Mouse (Mus musculus) forebrain, postnatal 0 days (tissue): Measurements from ENCODE around the gene Ifi27. TPM values are rescaled to one million over a fixed set of nuclear protein-coding genes. Genes with fewer than 3 reads are reported as not detected.
"Not testable (repeated sequence)": the region's sequence is repeated elsewhere in the genome, so short reads cannot be mapped to it uniquely, and the experiment has no call there.

Source experiments
- ATAC-seq: fragments of 200-750 bp; cut with Nextera tagmentation; 2 replicates; pipeline ENCODE4 v1.8.0; 2017; ENCODE audit warnings: mild to moderate bottlenecking, moderate library complexity
- DNase-seq: peaks from one replicate; pipeline ENCODE4 v3.0.0-alpha.2; 2015
- H3K27ac ChIP-seq: fragments of 300-500 bp; sonication (generic); 2 replicates; pipeline ENCODE4 v1.5.1; 2014; ENCODE audit warnings: low read depth, mild to moderate bottlenecking, antibody characterized with exemption, low read length, moderate library complexity, mixed read lengths
- H3K27me3 ChIP-seq: fragments of 300-500 bp; sonication (generic); 2 replicates; pipeline ENCODE4 v1.6.1; 2014; ENCODE audit warnings: mild to moderate bottlenecking, low read length, mixed read lengths; ENCODE audit not compliant: insufficient read depth
- H3K36me3 ChIP-seq: fragments of 300-500 bp; sonication (generic); 2 replicates; pipeline ENCODE4 v1.6.1; 2014; ENCODE audit warnings: mild to moderate bottlenecking, moderate library complexity; ENCODE audit not compliant: insufficient read depth
- H3K4me1 ChIP-seq: fragments of 300-500 bp; sonication (generic); 2 replicates; pipeline ENCODE4 v1.6.1; 2014; ENCODE audit warnings: antibody characterized with exemption; ENCODE audit not compliant: insufficient read depth
- H3K4me2 ChIP-seq: fragments of 300-500 bp; sonication (generic); 2 replicates; pipeline ENCODE4 v1.6.1; 2014; ENCODE audit warnings: low read depth, mild to moderate bottlenecking, moderate library complexity
- H3K4me3 ChIP-seq: fragments of 300-500 bp; sonication (generic); 2 replicates; pipeline ENCODE4 v1.5.1; 2014; ENCODE audit warnings: low read depth, low read length, mixed read lengths
- H3K9ac ChIP-seq: fragments of 300-500 bp; sonication (generic); 2 replicates; pipeline ENCODE4 v1.6.1; 2014; ENCODE audit warnings: mild to moderate bottlenecking
- H3K9me3 ChIP-seq: fragments of 300-500 bp; sonication (generic); 2 replicates; pipeline ENCODE4 v1.6.1; 2016; ENCODE audit warnings: low read length
- CTCF ChIP-seq: sonication (generic); IDR thresholded peaks from 2 replicates; pipeline ENCODE4 v1.5.1; 2016; ENCODE audit warnings: antibody characterized with exemption, control low read depth, low read depth
- WGBS: fragments of 180-500 bp; shearing (Covaris S2); extraction: QIAGEN DNeasy Blood & Tissue Kit; methylation state at CpG from one replicate; pipeline ENCODE4 v1.1.7; 2014; 5-methylcytosine and 5-hydroxymethylcytosine counted together
- polyA plus RNA-seq: library from polyadenylated mRNA; unstranded; fragments of >200 nt; fragmentation: Nextera tagmentation; extraction: Ambion mirVana; gene quantifications from 2 replicates; pipeline ENCODE4 v1.2.1, GENCODE M21; 2015
- total RNA-seq: library from RNA; depleted of rRNA; stranded (reverse); fragments of >200 nt; gene quantifications from 2 replicates; pipeline ENCODE4 v1.2.3, GENCODE M21; 2014; rRNA removed

The Ifi27 gene
- total and polyA plus RNA-seq, 2 experiments from 2014 or later = 19.1 to 22.1 TPM

- Histone ChIP-seq H3K4me1 (no peaks in the 10 kb centered on the region), H3K9ac (no peak overlapping the region), H3K9me3 (no peaks in the 10 kb centered on the region), H3K27ac (no peak overlapping the region), H3K36me3 (no peaks in the 10 kb centered on the region), H3K4me3 (no peak overlapping the region), H3K27me3 (no peaks in the 10 kb centered on the region), H3K4me2 (no peak overlapping the region)
- ATAC-seq (no peak), DNase-seq (no peak)
- WGBS = 77% methylated on average over 5 of the region's 5 CpGs
- TF ChIP-seq CTCF = no peak
Measured at GRCm38 (mm10) chr12:103481671-103482070, 47.7 kb downstream of the Ifi27 start.

- no peaks in the 10 kb centered on the region for H3K36me3 ChIP-seq
- H3K9ac ChIP-seq = no peak overlapping the region
- H3K9me3 ChIP-seq = no peaks in the 10 kb centered on the region
- WGBS = 83% methylated on average over 2 of the region's 2 CpGs
- H3K27ac ChIP-seq = no peak overlapping the region
- no peak for TF ChIP-seq CTCF
- H3K4me1 ChIP-seq = no peaks in the 10 kb centered on the region
- ATAC-seq (no peak), DNase-seq (no peak)
- no peak overlapping the region for H3K4me2 ChIP-seq
- no peaks in the 10 kb centered on the region for H3K27me3 ChIP-seq
- no peak overlapping the region for H3K4me3 ChIP-seq
Measured at GRCm38 (mm10) chr12:103482781-103483180, 48.8 kb downstream of the Ifi27 start.

- ATAC-seq, H3K9ac ChIP-seq, H3K4me3 ChIP-seq, DNase-seq, H3K27me3 ChIP-seq, H3K9me3 ChIP-seq, H3K36me3 ChIP-seq, H3K4me1 ChIP-seq, H3K4me2 ChIP-seq, H3K27ac ChIP-seq: not testable (repeated sequence)
- WGBS = 63% methylated on average over 9 of the region's 9 CpGs
Measured at GRCm38 (mm10) chr12:103484200-103484972, 50.4 kb downstream of the Ifi27 start.

- DNase-seq (no peak), ATAC-seq (no peak)
- Histone ChIP-seq H3K36me3 (no peaks in the 10 kb centered on the region), H3K27me3 (no peaks in the 10 kb centered on the region), H3K9me3 (no peaks in the 10 kb centered on the region), H3K4me3 (no peak overlapping the region), H3K4me2 (no peak overlapping the region), H3K9ac (no peak overlapping the region), H3K27ac (no peak overlapping the region), H3K4me1 (no peaks in the 10 kb centered on the region)
- TF ChIP-seq CTCF = no peak
- 89% methylated on average over 1 of the region's 1 CpGs for WGBS
Measured at GRCm38 (mm10) chr12:103486726-103487125, 52.7 kb downstream of the Ifi27 start.

- no peaks in the 10 kb centered on the region for H3K27me3 ChIP-seq
- no peak for ATAC-seq
- WGBS = 69% methylated on average over 4 of the region's 4 CpGs
- no peak overlapping the region for H3K4me2 ChIP-seq
- DNase-seq = no peak
- H3K9me3 ChIP-seq = no peaks in the 10 kb centered on the region
- no peak overlapping the region for H3K4me3 ChIP-seq
- no peak overlapping the region for H3K9ac ChIP-seq
- TF ChIP-seq CTCF = no peak
- H3K27ac ChIP-seq = no peak overlapping the region
- no peaks in the 10 kb centered on the region for H3K36me3 ChIP-seq
- no peaks in the 10 kb centered on the region for H3K4me1 ChIP-seq
Measured at GRCm38 (mm10) chr12:103487276-103487675, 53.3 kb downstream of the Ifi27 start.

GRCm38 (mm10) chr12:103487750-103488149, 53.7 kb downstream of the Ifi27 start:
- Histone ChIP-seq H3K4me2 (no peak overlapping the region), H3K27ac (no peak overlapping the region), H3K9me3 (no peaks in the 10 kb centered on the region), H3K36me3 (no peaks in the 10 kb centered on the region), H3K4me1 (no peaks in the 10 kb centered on the region), H3K27me3 (no peaks in the 10 kb centered on the region), H3K9ac (no peak overlapping the region), H3K4me3 (no peak overlapping the region)
- DNase-seq = no peak
- TF ChIP-seq CTCF = no peak
- WGBS = 77% methylated on average over 2 of the region's 2 CpGs
- no peak for ATAC-seq

Other genes with a start within 250 kb of the Ifi27 start
- gene Prima1, start 192.1 kb upstream of the Ifi27 start, total RNA-seq = 0.67 and 1.5 TPM in 2 replicates
- gene Prima1, start 192.1 kb upstream of the Ifi27 start, polyA plus RNA-seq = 0.69 and 0.72 TPM in 2 replicates
- gene Fam181a, start 123.2 kb upstream of the Ifi27 start, total RNA-seq = 10.0 and 10.7 TPM in 2 replicates
- gene Fam181a, start 123.2 kb upstream of the Ifi27 start, polyA plus RNA-seq = 6.9 and 9.1 TPM in 2 replicates
- gene Asb2, start 78.2 kb upstream of the Ifi27 start, total RNA-seq = 1.6 and 2.1 TPM in 2 replicates
- 1.5 and 1.6 TPM in 2 replicates for gene Asb2, start 78.2 kb upstream of the Ifi27 start, polyA plus RNA-seq
- 22.2 and 26.5 TPM in 2 replicates for gene Otub2, start 45.5 kb upstream of the Ifi27 start, total RNA-seq
- 18.9 and 21.3 TPM in 2 replicates for gene Otub2, start 45.5 kb upstream of the Ifi27 start, polyA plus RNA-seq
- 5.1 and 11.8 TPM in 2 replicates for gene 9330161L09Rik, start 26.4 kb upstream of the Ifi27 start, total RNA-seq
- 0.82 and 1.3 TPM in 2 replicates for gene 9330161L09Rik, start 26.4 kb upstream of the Ifi27 start, polyA plus RNA-seq
- 140 and 175 TPM in 2 replicates for gene Ddx24, start 8.4 kb upstream of the Ifi27 start, total RNA-seq
- 169 and 173 TPM in 2 replicates for gene Ddx24, start 8.4 kb upstream of the Ifi27 start, polyA plus RNA-seq
- gene Ifi27l2a, start 9.5 kb downstream of the Ifi27 start, total RNA-seq = 7.8 and 9.4 TPM in 2 replicates
- 10.2 and 16.4 TPM in 2 replicates for gene Ifi27l2a, start 9.5 kb downstream of the Ifi27 start, polyA plus RNA-seq
- gene Ifi27l2b, start 23.0 kb downstream of the Ifi27 start, total RNA-seq = not detected in 2 replicates
- gene Ifi27l2b, start 23.0 kb downstream of the Ifi27 start, polyA plus RNA-seq = not detected in 2 replicates
- 9.9 and 12.4 TPM in 2 replicates for gene Ppp4r4, start 98.1 kb downstream of the Ifi27 start, total RNA-seq
- gene Ppp4r4, start 98.1 kb downstream of the Ifi27 start, polyA plus RNA-seq = 1.6 and 3.4 TPM in 2 replicates
- not detected in 2 replicates for gene Serpina10, start 197.2 kb downstream of the Ifi27 start, total RNA-seq
- gene Serpina10, start 197.2 kb downstream of the Ifi27 start, polyA plus RNA-seq = 0.04 TPM in 1 of 2 replicates, not detected in the other
- gene Serpina6, start 223.0 kb downstream of the Ifi27 start, total RNA-seq = not detected in 2 replicates
- gene Serpina6, start 223.0 kb downstream of the Ifi27 start, polyA plus RNA-seq = 0.11 TPM in 1 of 2 replicates, not detected in the other
- not detected in 2 replicates for gene Serpina16, start 241.9 kb downstream of the Ifi27 start, total RNA-seq
- gene Serpina16, start 241.9 kb downstream of the Ifi27 start, polyA plus RNA-seq = not detected in 2 replicates